Mouse (Mus musculus): ENCODE data around the gene Ints2. TPM values are rescaled to one million over a fixed set of nuclear protein-coding genes. Genes with fewer than 3 reads are reported as not detected.

The Ints2 gene
- polyA plus RNA-seq (2012; fragmentation: generic; extraction: Trizol) = 1 to 10 TPM; 1.1 to 3.8 TPM

DNA sequence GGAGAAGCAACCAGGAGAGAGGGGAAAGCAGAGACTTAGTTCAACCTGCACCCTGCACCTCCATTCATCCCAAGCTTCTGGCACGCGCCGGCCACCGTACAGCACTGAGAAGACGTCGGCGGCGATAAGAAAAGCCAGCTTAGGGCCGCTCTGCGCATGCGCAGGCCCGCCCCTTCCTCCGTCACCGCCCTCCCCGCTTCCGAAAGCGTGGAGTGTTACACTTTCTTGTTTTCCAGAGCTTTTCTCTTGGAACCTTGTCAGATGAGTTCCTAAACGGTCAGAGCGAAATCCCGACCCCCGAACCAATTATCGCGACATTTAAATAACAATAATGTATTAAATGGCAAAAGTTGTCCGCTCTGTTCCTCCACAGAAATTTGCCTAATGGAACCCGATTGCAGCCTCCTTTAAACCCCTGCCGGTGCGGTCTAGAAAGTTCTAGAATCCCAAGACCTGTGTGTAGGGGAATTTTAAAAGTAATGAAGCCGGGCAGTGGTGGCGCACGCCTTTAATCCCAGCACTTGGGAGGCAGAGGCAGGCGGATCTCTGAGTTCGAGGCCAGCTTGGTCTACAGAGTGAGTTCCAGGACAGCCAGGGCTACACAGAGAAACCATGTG is at the start of gene Ints2:
Gene Ints2, minus strand, starts transcription at position 116 of the 617 bp plus-strand sequence.

DNA sequence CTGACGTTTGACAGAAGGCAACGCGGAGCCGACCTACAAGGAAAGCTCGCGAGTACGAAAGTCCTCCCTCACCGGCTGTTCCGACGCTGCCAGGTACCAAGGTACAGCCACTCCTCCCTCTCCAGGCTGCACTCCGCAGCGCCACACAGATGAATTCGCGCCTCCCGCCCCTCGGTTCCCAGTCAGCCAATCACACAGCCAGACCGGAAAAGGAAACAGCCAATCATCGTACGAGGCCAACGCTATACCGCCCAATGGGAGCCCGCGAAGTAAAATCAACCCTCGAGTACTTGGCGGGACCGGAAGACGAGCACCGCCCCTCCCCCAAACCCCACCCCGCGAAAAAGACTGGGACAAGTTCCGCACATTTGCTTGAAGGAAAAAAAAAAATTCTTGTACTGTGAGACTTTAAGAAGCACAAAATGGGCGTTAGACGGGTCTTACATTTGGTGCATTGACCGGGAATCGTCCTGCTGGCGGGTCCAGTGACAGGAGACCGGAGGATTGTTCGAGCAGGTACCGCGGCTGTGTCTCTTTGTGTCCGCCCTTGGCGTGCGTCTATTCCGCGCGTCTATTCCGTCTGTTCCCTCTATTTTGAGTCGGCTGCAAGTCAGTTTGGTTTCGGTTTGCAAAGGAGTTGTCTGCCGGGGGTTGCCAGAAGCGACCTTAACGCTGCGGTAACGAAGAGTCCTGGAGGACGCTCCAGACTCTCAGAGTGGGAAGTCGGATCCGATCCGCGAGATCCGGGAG is 56.2 kb downstream of the Ints2 start, which contains the start of gene Brip1:
Gene Brip1, minus strand, starts transcription at position 157 of the 750 bp plus-strand sequence.

Other genes with a start within 250 kb of the Ints2 start
- 1 to 10 TPM in 1 of 2 experiments, under 1 TPM in 1; 0.59 to 1.6 TPM for gene Brip1, start 56.4 kb downstream of the Ints2 start, polyA plus RNA-seq (2012; fragmentation: generic; extraction: Trizol)
- gene Med13, start 100.0 kb upstream of the Ints2 start, polyA plus RNA-seq (2012; fragmentation: generic; extraction: Trizol) = 1 to 10 TPM in 1 of 2 experiments, under 1 TPM in 1; 0.29 to 3.8 TPM
- 1 to 10 TPM in 1 of 2 experiments, under 1 TPM in 1; 0.74 to 8.2 TPM for gene Rnft1, start 227.1 kb upstream of the Ints2 start, polyA plus RNA-seq (2012; fragmentation: generic; extraction: Trizol)